Mouse (Mus musculus) c-Kit-positive CD71-positive TER-119-negative erythroid progenitor cells, embryonic 14.5 days (primary cell): ENCODE measurements around the gene N4bp2.
"Not testable (repeated sequence)": the region's sequence is repeated elsewhere in the genome, so short reads cannot be mapped to it uniquely, and the experiment has no call there.

Source experiments
- DNase-seq: peaks from one replicate; pipeline ENCODE4 v3.0.0-alpha.2; 2013; ENCODE audit warnings: low read depth

N4bp2 gene

DNA sequence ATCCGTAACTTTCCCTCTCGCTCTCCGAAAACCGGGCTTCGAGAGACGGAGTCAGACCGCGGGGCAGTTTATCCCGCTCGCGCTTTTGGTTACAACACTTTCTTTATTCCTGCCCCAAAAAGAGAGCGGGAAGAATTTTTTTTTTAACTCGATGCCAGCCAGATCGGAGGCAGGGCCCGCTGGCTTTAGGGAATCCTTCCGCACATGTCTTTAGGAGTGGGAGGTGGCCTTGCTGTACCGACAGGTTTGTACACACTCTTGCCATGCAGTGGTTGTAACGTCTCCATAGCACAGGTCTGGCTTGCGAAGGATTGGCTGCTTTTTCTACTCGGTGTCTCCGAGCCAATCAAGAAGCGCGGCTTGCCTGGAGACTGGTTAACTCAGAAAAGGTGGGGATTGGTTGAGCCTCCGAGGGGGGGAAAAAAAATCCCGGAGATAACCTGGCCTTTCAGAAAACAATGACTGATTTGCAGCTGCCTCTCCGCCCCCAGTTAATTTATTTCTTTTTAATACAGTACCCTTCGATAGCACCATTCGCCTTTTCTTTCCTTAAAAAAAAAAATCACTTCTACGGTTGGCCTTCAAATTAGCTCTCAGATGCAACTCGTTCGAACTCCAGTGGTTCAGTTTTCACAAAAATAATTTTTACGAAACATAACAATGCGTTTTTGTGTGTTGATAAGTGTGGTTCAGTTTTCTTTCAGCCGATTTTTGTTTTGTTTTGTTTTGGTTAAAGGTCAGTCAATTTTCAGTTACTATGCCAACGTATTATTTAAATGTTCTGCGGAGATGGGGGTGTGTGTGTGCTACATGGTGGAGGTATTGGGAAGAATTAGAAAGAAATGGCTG is 1.7 kb downstream of the N4bp2 start:
- DNase-seq = peak; percentile 94

DNA sequence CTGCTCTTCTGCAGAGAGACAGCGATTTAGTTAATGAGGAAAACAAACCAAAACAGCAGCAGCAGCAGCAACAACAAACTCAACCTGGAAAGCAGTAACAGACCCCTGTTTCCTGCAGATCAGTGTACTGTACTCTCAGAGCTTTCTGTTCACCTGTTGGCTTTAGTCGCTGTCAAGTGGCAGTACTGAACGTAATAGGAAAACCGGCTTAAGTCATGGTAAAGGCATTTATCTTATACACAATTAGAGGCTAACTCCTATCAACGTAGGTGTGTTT is 2.3 kb downstream of the N4bp2 start:
- no peak for DNase-seq

DNA sequence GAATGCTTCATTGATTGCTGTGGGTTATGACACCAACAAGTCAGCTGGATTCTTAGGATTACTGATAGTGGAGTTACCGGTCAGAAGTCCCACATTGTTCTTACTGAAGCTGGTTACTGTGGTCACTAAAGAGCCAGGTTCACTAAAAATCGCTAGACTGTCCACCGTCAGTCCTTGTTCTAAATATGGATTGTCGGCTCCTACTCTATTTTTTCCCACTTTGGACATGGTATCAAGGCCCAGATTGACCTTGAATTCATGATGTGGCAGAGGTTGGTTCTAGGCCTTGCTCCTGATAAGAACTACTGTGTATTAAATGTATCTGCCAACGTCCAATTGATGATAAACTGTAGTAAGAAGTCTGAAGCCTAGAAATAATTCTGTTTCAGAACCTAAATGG is 4.7 kb downstream of the N4bp2 start:
- DNase-seq = no peak

DNA sequence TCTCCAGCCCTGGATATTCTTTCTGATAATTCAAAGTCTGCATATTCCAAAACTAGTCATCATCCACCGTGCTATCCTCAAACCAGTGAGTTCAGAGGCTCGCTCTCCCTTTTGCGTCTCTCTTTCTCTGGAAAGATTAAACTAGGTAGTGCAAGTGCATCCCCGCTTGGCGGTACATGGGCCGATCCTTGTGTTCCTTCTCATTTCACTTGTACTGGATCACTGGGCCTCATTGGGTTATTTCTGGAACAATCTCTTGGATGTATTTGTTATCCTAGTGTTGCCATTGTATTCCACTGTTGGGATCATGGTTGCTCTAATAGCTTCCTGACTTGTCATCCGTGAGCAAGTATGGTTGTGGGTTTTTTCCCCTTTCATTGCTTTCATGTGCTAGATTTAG is 6.7 kb downstream of the N4bp2 start:
- DNase-seq = no peak

DNA sequence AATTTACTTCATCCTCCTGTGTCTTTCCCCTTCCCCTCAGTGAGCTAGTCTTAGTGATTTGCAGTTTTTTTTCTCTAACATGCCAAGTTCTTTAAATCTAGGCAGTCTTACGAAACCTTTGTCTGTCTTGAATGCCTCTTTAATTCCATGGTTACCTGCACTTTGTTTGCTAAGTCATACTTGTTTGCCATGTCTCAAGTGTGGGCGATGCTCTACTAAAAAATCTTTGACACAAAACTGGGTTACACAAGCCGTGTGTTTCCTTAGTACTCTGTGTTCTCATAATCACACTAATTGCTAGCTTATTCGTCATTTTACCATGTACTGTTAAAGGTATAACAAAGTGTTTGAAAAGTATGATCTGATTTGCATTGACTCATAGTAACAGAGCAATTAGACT is 7.2 kb downstream of the N4bp2 start:
- DNase-seq = no peak

GRCm38 (mm10) chr5:65773957-65774356 is 10.6 kb downstream of the N4bp2 start:
- not testable (repeated sequence) for DNase-seq

DNA sequence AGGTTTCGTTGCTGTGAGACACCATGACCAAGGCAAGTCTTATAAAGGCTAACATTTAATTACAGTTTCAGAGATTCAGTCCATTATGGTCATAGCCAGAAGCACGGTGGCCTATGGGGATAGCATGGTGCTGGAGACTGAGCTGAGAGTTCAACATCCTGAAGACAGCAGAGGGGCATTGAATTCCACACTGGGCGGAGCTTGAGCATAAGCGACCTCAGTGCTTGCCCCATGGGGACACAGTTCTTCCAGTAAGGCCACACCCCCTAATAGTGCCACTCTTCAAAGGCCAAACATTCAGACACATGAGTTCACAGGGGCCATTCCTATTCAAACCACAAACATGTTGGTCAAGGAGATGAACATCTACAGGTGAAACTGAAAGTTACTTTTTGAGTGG is 12.8 kb downstream of the N4bp2 start:
- DNase-seq = no peak

GRCm38 (mm10) chr5:65776907-65777306 is 13.6 kb downstream of the N4bp2 start:
- DNase-seq = no peak

DNA sequence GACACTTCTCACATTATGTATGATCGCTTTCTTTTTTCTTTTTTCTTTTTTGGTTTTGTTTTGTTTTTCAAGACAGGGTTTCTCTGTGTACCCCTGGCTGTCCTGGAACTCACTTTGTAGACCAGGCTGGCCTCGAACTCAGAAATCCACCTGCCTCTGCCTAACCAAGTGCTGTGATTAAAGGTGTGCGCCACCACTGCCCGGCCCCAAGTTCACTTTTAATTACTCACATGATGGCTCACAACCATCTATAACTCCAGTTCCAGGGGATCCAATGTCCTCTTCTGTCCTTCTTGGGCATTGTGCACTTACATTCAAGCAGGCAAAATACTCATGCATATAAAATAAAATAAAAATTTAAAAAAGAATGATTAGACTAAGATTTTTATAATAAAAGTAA is 15.7 kb downstream of the N4bp2 start:
- DNase-seq = not testable (repeated sequence)

DNA sequence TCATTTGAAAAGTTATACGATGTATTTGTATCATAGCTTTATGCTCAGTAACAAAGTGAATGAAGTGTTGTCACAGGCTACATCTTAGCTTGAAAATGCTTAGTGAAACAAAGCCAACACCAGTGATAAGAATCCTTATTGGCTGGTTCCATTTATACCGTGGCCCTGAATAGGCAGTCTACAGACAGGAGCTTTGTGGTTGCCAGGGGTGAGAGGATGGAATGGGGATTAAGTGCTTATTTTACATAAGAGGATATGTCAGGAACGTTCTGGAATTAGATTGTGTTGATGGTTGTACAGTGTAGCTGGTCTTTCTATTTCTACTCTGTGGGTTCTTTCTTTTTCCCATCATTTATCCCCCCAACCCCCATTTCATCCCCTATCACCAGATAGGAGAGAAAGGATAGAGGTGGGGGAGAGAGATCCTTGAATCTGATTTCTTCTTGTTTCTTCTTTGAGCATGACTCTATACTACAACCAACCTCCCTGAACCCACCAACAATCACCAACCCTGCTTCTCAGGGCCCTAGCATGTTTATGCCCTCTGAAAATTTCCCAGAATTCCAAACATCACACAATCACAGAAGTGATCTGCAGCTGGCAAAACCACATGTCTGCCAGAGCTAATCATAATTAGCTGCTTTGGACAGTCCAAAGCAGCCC is 16.2 kb downstream of the N4bp2 start:
- no peak for DNase-seq

GRCm38 (mm10) chr5:65781147-65781715 is 17.9 kb downstream of the N4bp2 start:
- no peak for DNase-seq

GRCm38 (mm10) chr5:65781769-65782715 is 18.7 kb downstream of the N4bp2 start:
- DNase-seq = no peak

DNA sequence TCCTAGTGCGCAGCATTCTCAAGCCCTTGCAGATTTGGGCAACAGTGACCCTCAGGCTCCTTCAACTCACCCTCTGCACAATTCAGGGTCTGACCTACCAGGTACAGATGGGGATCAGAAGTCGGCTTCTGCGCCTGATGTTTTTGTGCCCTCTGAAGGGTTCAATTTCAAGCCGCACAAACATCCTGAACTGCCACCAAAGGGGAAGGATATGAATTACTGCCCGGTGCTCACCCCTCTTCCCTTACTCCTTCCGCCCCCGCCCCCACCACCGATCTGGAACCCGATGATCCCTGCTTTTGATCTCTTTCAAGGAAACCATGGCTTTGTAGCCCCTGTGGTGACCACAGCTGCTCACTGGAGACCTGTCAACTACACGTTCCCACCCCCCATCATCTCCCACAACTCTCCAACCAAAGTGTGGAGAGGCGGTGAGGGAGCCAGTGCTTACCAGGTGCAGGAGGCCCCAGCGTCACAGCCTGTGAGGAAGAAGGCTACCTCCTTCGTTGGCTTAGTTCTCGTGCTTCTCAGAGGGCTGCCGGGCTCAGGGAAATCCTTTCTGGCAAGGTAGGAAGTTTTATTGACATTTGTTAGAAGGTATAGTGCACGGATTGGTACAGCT is 27.4 kb downstream of the N4bp2 start:
- DNase-seq = no peak

DNA sequence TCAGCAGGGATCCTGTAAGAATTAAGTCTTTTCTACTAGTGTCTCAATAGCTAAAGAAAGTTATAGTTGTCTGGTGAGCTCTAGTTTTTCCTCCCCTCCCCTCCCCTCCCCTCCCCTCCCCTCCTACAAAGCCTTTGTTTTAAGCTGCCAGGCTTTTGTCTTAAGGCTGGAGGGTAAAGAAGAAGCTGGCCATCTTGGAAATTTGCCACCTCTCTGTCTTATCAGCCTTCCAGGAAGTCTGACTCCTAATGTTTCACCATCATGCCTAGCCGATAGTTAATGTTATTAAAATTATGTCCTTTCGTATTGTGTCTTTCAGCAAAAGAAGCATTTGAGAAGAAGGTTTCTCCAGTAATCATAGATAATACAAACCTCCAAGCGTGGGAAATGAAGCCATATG is 30.9 kb downstream of the N4bp2 start:
- DNase-seq = peak; percentile 23

DNA sequence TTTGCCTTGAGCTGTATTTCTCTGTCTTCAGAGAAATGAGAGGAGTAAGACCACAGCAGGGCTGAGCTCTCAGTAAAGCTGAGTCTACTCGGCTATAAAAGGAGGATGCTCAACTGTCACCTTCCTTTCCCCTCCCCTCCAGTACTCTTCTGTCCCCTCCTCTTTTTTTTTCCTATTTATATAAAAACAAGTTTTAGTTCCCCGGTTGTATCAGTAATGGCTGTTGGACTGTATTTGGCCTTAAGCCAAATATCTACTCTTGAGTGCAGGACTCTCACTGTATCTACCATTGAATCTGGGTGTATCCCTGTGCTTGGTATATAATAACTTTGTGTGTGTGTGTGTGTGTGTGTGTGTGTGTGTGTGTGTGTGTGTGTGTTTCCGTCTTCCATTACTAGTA is 31.4 kb downstream of the N4bp2 start:
- peak; percentile 22 for DNase-seq

DNA sequence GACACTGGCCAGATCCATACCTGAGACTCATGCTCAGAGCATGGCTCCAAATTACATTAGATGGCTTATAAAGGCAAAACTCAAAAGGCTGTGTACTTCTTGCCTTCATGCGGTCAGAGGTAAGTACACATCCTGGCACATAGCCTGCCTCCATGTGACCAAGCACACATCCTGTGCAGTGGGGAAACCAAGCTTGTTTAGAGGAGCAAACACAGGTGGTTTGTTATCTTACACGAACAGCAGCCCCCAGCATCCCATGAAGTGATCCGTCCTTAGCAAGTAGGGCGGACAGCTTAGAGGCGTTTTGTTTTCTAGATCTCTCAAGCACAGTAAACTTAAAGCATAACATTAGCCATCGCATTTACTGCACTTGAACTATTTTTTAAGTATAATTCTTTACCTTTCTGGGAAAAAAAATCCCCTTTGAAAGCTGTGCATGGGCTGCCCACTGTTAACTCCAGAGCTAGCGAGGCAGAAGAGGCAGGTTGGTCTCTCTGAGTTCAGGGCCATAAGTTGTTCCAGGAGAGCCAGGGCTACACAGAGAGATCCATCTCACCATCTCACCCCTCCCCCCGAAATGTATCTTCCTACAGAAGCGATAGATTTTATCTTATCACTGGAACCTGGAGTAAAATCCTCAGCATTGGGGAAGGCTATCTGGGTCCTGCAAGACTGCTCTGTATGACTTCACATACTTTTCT is 32.1 kb downstream of the N4bp2 start:
- peak; percentile 70 for DNase-seq

GRCm38 (mm10) chr5:65795994-65796298 is 32.6 kb downstream of the N4bp2 start:
- peak; percentile 41 for DNase-seq

DNA sequence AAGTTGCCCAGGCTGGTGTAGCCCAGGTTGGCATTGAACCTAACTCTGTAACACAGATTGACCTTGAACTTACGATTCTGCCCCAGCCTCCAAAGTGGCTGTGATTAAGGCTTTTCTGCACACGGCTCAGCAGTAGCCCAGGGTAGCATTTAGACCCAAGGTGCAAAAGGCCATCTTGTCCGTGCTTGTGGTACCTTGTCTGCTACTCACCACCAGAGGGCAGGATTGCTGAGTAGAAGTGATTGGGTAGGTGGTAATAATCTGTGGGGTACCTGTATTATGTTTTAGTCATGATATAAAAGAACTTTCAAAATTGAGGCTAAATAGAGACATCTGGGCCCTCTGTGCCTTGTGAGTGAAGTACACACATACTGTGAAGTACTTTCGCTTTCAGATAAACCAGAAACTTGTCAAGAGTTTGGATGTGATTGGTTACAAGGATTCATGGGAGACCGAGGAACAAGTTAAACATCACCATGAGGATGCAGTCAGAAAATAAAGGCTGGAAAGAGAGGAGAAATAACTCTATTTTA is 60.3 kb downstream of the N4bp2 start:
- DNase-seq = peak; percentile 28

DNA sequence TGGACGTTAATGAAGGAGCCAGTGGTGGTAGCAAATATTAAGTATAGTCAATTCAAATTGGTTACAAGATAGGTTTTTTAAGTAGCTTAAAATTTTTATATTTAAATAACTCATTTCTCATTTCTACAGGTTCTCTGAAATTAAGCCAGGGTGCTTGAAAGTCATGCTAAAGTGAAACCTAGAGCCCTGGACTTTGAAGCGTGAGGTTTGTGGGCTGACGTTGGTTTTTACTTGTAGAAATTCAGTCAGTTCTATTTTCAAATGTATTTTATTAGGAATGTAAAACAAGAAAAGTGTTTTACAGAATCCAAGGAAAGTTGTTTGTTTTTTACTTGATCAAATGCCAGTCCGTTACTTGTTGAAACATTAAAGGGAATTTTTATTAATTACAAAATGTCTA is 63.2 kb downstream of the N4bp2 start:
- no peak for DNase-seq

- DNase-seq = no peak
These were observed 63.8 kb downstream of the N4bp2 start for GRCm38 (mm10) chr5:65827102-65827501.

- no peak for DNase-seq
These were observed 64.9 kb downstream of the N4bp2 start for GRCm38 (mm10) chr5:65828261-65828660.
